Mouse (Mus musculus): ENCODE measurements at regions not wholly inside any gene's neighbourhood (a gene's known extent, or its start where the extent isn't known, plus 50 kb on each side); places are given as distances from the start of the nearest gene placed in this dataset.

GRCm38 (mm10) chr3:66446274-66447159, 149.9 kb upstream of the Veph1 start:
- Histone ChIP-seq H3K36me3 (ENCODE audit: insufficient read depth, low read length) (no peaks in the 10 kb centered on the region), H3K4me3 (replicated peaks; ENCODE audit: low read length) (no peak overlapping the region), H3K27me3 (ENCODE audit: insufficient read depth, low read length) (no peaks in the 10 kb centered on the region), H3K9me3 (ENCODE audit: low read length) (no peaks in the 10 kb centered on the region), H3K4me1 (replicated peaks; ENCODE audit: low read depth, low read length) (peaks cover 21% of the 10 kb centered on the region)
- peak; percentile 67; the same call in 1 of the 2 replicates for TF ChIP-seq NANOG (IDR thresholded peaks at IDR 0.05; ENCODE audit: borderline replicate concordance, low read length)
- TF ChIP-seq POU5F1 (IDR thresholded peaks at IDR 0.05; ENCODE audit: borderline replicate concordance, low read length): no peak
- TF ChIP-seq CTCF (conservative IDR thresholded peaks at IDR 0.05; ENCODE audit: low read length): no peak

DNA sequence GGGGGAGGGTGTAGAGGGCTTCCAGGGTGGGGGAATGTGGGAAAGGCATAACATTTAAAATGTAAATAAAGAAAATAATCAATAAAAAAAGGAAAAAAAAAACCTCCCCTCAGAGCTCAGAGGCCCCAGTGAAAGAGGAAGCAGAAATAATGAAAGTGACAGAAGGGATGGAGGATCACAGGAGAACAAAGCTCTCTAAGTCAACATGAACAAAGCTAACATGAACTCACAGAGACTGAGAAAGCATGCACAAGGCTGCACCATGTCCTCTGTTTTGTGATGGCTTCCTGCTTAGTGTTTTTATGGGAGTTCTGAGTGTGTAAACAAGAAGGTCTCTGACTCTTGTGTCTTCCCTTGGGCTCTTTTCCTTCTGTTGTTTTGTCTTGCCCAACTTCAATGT, 136.6 kb upstream of the Veph1 start:
- Histone ChIP-seq H3K27me3 (ENCODE audit: insufficient read depth, low read length) (no peaks in the 10 kb centered on the region), H3K36me3 (ENCODE audit: insufficient read depth, low read length) (no peaks in the 10 kb centered on the region), H3K4me3 (replicated peaks; ENCODE audit: low read length) (no peak overlapping the region), H3K4me1 (replicated peaks; ENCODE audit: low read depth, low read length) (no peaks in the 10 kb centered on the region), H3K9me3 (ENCODE audit: low read length) (no peaks in the 10 kb centered on the region)
- TF ChIP-seq POU5F1 (IDR thresholded peaks at IDR 0.05; ENCODE audit: borderline replicate concordance, low read length) (no peak), CTCF (conservative IDR thresholded peaks at IDR 0.05; ENCODE audit: low read length) (no peak), NANOG (IDR thresholded peaks at IDR 0.05; ENCODE audit: borderline replicate concordance, low read length) (no peak)

GRCm38 (mm10) chr3:66430187-66430586, 133.6 kb upstream of the Veph1 start:
- Histone ChIP-seq H3K9me3 (ENCODE audit: low read length) (no peaks in the 10 kb centered on the region), H3K4me1 (replicated peaks; ENCODE audit: low read depth, low read length) (no peaks in the 10 kb centered on the region), H3K36me3 (ENCODE audit: insufficient read depth, low read length) (no peaks in the 10 kb centered on the region), H3K27me3 (ENCODE audit: insufficient read depth, low read length) (no peaks in the 10 kb centered on the region), H3K4me3 (replicated peaks; ENCODE audit: low read length) (no peak overlapping the region)
- TF ChIP-seq CTCF (conservative IDR thresholded peaks at IDR 0.05; ENCODE audit: low read length) (no peak), POU5F1 (IDR thresholded peaks at IDR 0.05; ENCODE audit: borderline replicate concordance, low read length) (no peak), NANOG (IDR thresholded peaks at IDR 0.05; ENCODE audit: borderline replicate concordance, low read length) (no peak)

- TF ChIP-seq CTCF (conservative IDR thresholded peaks at IDR 0.05; ENCODE audit: low read length) (no peak), POU5F1 (IDR thresholded peaks at IDR 0.05; ENCODE audit: borderline replicate concordance, low read length) (no peak), NANOG (IDR thresholded peaks at IDR 0.05; ENCODE audit: borderline replicate concordance, low read length) (no peak)
- H3K4me1 ChIP-seq (replicated peaks; ENCODE audit: low read depth, low read length): no peaks in the 10 kb centered on the region
- H3K27me3 ChIP-seq (ENCODE audit: insufficient read depth, low read length): no peaks in the 10 kb centered on the region
- no peaks in the 10 kb centered on the region for H3K9me3 ChIP-seq (ENCODE audit: low read length)
- no peak overlapping the region for H3K4me3 ChIP-seq (replicated peaks; ENCODE audit: low read length)
- no peaks in the 10 kb centered on the region for H3K36me3 ChIP-seq (ENCODE audit: insufficient read depth, low read length)
Measured at GRCm38 (mm10) chr3:66422445-66423037, 125.9 kb upstream of the Veph1 start.

- H3K27me3 ChIP-seq (ENCODE audit: insufficient read depth, low read length): 0 out of 2 replicates have a peak, but pooled peaks cover 3% of the 10 kb centered on the region
- no peaks in the 10 kb centered on the region for H3K36me3 ChIP-seq (ENCODE audit: insufficient read depth, low read length)
- H3K4me1 ChIP-seq (replicated peaks; ENCODE audit: low read depth, low read length): no peaks in the 10 kb centered on the region
- TF ChIP-seq POU5F1 (IDR thresholded peaks at IDR 0.05; ENCODE audit: borderline replicate concordance, low read length) (no peak), NANOG (IDR thresholded peaks at IDR 0.05; ENCODE audit: borderline replicate concordance, low read length) (no peak), CTCF (conservative IDR thresholded peaks at IDR 0.05; ENCODE audit: low read length) (peak; percentile 55)
- H3K4me3 ChIP-seq (replicated peaks; ENCODE audit: low read length): no peak overlapping the region
- H3K9me3 ChIP-seq (ENCODE audit: low read length): 0 out of 2 replicates have a peak, but pooled peaks cover 2% of the 10 kb centered on the region
Measured at GRCm38 (mm10) chr3:66410706-66411277, 114.2 kb upstream of the Veph1 start.

GRCm38 (mm10) chr3:66408791-66409190, 112.2 kb upstream of the Veph1 start:
- Histone ChIP-seq H3K36me3 (ENCODE audit: insufficient read depth, low read length) (no peaks in the 10 kb centered on the region), H3K4me3 (replicated peaks; ENCODE audit: low read length) (no peak overlapping the region), H3K4me1 (replicated peaks; ENCODE audit: low read depth, low read length) (no peaks in the 10 kb centered on the region), H3K27me3 (ENCODE audit: insufficient read depth, low read length) (0 out of 2 replicates have a peak, but pooled peaks cover 3% of the 10 kb centered on the region), H3K9me3 (ENCODE audit: low read length) (0 out of 2 replicates have a peak, but pooled peaks cover 2% of the 10 kb centered on the region)
- TF ChIP-seq NANOG (IDR thresholded peaks at IDR 0.05; ENCODE audit: borderline replicate concordance, low read length): no peak
- no peak for TF ChIP-seq CTCF (conservative IDR thresholded peaks at IDR 0.05; ENCODE audit: low read length)
- no peak for TF ChIP-seq POU5F1 (IDR thresholded peaks at IDR 0.05; ENCODE audit: borderline replicate concordance, low read length)

- 0 out of 2 replicates have a peak, but pooled peaks cover 3% of the 10 kb centered on the region for H3K27me3 ChIP-seq (ENCODE audit: insufficient read depth, low read length)
- no peak overlapping the region for H3K4me3 ChIP-seq (replicated peaks; ENCODE audit: low read length)
- no peaks in the 10 kb centered on the region for H3K36me3 ChIP-seq (ENCODE audit: insufficient read depth, low read length)
- H3K9me3 ChIP-seq (ENCODE audit: low read length): 0 out of 2 replicates have a peak, but pooled peaks cover 2% of the 10 kb centered on the region
- TF ChIP-seq CTCF (conservative IDR thresholded peaks at IDR 0.05; ENCODE audit: low read length) (no peak), POU5F1 (IDR thresholded peaks at IDR 0.05; ENCODE audit: borderline replicate concordance, low read length) (no peak), NANOG (IDR thresholded peaks at IDR 0.05; ENCODE audit: borderline replicate concordance, low read length) (no peak)
- H3K4me1 ChIP-seq (replicated peaks; ENCODE audit: low read depth, low read length): no peaks in the 10 kb centered on the region
Measured at GRCm38 (mm10) chr3:66405645-66406044, 109.0 kb upstream of the Veph1 start.

GRCm38 (mm10) chr3:66403707-66404106, 107.1 kb upstream of the Veph1 start:
- H3K9me3 ChIP-seq (ENCODE audit: low read length): 0 out of 2 replicates have a peak, but pooled peaks cover 2% of the 10 kb centered on the region
- H3K4me1 ChIP-seq (replicated peaks; ENCODE audit: low read depth, low read length): no peaks in the 10 kb centered on the region
- no peak overlapping the region for H3K4me3 ChIP-seq (replicated peaks; ENCODE audit: low read length)
- TF ChIP-seq CTCF (conservative IDR thresholded peaks at IDR 0.05; ENCODE audit: low read length): no peak
- no peak for TF ChIP-seq POU5F1 (IDR thresholded peaks at IDR 0.05; ENCODE audit: borderline replicate concordance, low read length)
- TF ChIP-seq NANOG (IDR thresholded peaks at IDR 0.05; ENCODE audit: borderline replicate concordance, low read length): no peak
- 0 out of 2 replicates have a peak, but pooled peaks cover 3% of the 10 kb centered on the region for H3K27me3 ChIP-seq (ENCODE audit: insufficient read depth, low read length)
- H3K36me3 ChIP-seq (ENCODE audit: insufficient read depth, low read length): no peaks in the 10 kb centered on the region

Data from E14TG2a.4 (cell line).